Mouse (Mus musculus): ENCODE measurements around the gene Gadl1.
A peak's percentile ranks its signal among the peaks of the same experiment; 100 is the strongest.
"Not testable (repeated sequence)": the region's sequence is repeated elsewhere in the genome, so short reads cannot be mapped to it uniquely, and the experiment has no call there.

Gene Gadl1

DNA sequence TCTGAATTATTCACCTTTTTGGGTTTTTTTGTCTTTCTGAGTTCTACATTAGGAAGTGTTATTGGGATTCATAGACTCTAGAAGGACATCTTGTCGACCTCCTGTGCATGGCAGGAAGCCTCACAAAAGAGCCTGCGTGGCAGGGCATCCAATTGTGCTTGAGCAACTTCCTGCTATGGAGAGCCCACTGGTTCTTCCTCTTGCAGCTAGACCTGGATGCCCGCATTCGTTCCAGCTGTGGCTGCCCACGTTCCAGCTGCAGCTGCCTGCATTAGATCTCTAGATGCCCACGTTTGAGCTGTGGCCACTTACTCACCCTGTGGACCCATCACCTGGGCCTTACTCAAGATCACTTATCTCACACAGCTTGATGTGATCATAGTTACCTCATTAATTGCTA lies 116.1 kb downstream of the Gadl1 start:
- no peak for DNase-seq (ENCODE audit: low read depth, low spot score)

DNA sequence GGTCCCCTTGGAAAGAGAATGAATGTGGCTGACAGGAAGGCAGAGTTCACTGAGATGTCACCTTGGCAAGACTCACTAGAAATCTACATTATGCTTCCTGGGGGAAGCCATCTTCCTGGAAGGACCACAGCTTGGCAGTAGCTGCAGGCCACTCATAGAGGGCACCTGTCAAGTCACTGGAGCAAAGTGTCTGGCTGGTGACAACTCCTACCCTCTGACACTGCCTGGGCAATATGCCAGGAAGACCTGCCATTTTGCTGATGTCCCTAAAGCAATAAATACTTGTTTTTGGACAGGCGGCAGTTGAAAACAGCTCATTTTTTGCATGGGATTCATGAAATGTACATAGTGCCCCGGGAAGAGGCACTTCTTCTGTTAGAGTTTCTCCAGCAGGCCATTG lies 119.8 kb downstream of the Gadl1 start:
- DNase-seq (ENCODE audit: low read depth, low spot score) = no peak

DNA sequence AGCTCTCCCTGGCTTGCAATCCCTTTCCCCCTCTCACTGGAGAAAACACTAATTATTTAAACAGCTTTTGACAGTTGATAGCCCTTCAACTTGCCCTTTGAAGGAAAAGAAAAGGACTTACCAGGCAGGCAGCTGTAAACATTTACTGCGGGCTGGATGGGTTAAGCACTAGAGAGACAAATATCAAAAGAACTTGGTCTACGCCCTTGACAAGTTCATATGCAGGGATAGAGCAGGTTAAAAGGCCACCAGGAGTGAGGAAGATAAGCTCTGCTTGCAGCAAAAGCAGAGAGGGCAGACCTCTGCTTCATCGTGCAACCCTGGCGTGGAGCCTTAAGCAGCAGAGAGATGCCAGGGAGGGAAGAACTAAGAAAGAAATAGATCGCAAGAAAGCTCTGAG lies 123.5 kb downstream of the Gadl1 start:
- no peak for DNase-seq (ENCODE audit: low read depth, low spot score)

DNA sequence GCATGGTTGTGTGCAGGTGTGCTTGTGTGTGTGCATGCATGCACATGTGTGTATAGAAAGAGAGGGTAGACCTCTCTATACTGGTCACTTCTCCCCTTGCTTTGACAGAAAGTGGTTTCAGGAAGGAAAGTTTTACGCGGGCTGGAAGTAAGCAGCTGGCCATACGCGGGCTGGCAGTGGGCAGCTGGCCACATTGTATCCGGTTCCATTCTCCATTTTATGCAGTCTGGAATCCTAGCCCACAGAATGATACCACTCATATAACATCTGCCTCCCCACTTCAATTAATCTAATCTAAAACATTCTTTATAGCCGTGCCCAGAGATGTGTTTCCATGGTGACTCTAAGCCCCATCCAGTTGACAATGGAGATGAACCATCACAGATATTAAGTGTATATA lies 129.0 kb downstream of the Gadl1 start:
- no peak for DNase-seq (ENCODE audit: low read depth, low spot score)

DNA sequence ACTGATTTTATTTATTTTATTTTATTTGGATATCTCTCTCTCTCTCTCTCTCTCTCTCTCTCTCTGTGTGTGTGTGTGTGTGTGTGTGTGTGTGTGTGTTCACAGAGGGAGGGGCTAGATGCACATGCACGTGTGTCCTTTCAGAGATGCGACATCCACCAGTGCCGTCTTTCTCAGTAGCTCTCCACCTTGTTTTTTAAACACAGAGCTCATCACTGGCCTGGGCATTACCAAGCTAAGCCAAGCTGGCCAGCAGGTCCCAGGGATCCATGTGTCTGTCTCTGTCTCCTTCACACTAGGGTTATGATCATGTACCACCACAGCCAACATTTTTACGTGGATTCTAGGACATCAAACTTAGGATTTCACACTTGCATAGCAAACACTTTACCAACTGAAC lies 130.7 kb downstream of the Gadl1 start:
- DNase-seq (ENCODE audit: low read depth, low spot score) = no peak

DNA sequence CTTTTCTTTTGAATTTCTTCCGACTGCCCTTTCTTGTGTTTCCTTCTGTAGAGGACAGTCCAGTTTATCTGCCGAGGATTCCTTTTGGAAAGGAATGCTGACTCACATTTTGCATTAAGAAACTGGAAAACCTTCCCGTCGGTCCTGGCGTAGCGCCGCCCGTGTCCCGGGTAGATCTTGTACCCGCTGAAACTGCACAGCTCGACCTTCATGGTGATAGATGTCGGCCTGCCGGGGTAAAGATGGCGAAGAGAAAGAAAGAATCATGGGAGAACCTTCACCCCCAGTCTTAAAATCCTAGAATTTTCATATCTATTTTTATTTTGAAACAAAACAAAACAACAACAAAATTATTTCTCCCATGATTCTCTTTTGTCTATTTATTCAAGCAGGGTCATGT lies 131.6 kb downstream of the Gadl1 start:
- DNase-seq (ENCODE audit: low read depth, low spot score) = not testable (repeated sequence)

DNA sequence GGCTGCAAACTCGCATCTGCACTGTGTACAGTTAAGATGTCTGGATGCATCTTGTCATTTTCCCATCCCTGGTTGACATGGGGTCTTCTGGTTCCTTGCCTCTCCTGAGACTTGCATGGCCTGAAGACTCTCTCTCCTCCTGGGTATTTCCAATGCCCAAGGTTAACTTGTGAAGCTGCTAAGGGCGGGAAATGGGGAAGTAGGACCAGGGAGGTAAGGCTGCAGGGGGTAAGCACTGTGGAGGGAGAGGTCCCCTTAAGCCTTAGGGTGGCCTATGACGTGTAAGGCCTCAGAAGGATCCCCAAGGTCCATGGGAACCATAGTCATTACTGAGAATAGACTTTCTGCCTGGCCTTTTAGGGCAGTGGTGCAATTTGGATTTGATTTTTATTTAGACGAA lies 132.1 kb downstream of the Gadl1 start:
- no peak for DNase-seq (ENCODE audit: low read depth, low spot score)

DNA sequence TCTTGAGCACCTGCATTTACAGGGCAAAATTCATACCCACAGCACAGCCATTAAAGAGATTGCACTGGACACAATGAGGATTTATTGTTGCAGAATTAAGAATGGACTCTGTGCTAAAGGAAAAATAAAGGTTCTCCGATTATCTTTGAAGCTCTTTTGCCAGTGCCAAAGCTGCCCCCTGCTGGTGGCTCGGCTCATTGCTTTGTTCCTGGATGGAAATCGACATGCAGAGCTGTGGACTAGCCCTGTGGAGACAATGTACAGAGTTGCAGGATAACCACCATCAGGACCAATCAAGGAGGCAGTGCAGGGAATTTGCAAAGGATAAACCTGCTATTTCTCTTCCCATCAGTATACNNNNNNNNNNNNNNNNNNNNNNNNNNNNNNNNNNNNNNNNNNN lies 132.5 kb downstream of the Gadl1 start:
- DNase-seq (ENCODE audit: low read depth, low spot score) = peak; percentile 50

DNA sequence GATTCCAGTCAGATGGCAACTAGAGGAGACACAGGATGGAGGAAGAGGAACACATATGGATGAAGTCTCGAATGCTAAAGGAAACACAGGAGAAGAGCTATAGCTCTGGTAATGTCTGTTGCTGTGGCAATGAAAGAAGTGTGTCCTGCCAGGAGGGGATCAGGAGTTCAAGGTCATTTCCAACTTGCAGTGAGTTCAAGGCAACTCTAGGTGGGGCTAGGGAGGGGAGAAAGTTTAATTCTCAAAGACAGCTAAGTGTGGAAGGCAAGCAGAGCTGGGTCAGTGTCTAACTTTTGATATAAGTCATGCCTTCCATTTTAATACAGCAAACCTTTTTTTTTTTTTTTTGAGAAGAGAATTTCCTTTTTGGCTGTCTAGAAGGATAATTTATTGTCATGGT lies 140.7 kb downstream of the Gadl1 start:
- no peak for DNase-seq (ENCODE audit: low read depth, low spot score)

DNA sequence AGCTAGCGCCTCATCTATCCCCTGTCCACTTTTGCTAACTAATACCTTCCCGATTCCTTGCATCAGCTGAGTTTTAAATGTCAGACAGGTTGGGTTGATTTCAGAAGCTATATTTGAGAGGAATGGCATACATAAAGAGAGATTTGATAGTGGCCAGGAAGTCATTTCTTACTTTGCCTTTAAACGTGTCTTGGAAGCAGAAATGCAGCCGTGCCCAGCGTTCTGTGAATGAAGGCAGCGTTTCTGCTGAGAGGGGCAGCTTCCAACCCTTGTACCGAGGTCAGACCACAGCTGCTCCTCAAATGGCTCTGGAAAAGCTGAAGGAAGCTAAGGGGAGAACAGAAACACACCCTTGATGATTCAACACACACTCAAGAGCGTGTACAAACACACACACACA lies 144.7 kb downstream of the Gadl1 start:
- DNase-seq (ENCODE audit: low read depth, low spot score) = no peak

DNA sequence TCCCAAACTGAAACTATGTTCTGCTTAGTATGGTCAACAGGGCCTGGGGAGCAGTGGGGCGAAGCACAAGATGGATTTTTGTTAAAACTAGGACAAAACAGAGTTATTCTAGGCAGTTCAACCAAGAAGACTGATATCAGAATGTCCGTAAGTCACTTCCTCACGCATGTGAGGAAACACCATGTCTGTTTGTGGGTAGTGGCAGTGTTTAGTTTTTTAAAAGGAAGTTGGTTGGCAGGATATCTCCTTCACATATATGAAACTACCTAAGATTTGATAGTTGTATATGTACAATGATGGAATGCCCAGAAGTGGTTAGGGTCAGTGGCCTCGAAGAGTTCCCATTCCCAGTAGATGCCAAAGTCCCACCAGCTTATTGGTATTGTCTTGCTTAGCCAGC lies 149.2 kb downstream of the Gadl1 start:
- no peak for DNase-seq (ENCODE audit: low read depth, low spot score)

DNA sequence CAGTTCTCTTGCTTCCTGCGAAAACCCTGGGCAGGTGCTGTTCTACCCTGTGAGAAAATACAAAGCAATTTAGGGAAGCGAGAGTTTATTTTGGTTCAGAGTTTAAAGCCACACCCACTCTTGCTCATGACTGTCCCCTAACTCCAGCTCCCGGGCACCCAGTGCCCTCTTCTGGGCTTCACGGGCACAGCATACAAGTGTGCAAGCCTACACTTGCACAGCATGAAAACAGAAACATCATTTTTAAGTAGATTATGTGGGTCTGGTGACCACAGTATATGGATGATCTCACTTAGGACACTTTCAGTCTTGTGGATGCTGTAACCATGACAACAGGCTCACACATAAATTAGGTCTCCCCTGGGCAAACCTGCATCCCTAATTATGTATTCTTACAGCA lies 149.9 kb downstream of the Gadl1 start:
- DNase-seq (ENCODE audit: low read depth, low spot score) = peak; percentile 21

DNA sequence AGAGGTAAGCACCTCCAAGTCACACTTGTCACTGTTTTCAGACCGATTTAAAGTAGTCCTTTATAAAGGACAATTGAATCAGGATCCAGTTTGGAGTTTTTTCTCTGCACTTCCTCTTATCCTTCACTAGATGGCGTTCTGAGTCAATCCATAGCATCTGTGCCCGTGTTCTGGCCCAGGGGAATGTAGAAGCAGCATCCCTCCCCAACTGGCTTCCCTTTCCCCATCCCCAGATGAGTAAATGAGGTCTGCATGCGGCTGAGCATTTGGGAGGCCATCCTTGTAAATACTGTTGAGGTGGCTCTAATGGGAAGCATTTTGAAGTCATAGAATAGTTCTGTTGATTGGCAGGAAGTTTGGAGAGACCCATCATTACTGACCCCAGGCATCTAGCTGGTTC lies 151.4 kb downstream of the Gadl1 start:
- DNase-seq (ENCODE audit: low read depth, low spot score) = no peak

DNA sequence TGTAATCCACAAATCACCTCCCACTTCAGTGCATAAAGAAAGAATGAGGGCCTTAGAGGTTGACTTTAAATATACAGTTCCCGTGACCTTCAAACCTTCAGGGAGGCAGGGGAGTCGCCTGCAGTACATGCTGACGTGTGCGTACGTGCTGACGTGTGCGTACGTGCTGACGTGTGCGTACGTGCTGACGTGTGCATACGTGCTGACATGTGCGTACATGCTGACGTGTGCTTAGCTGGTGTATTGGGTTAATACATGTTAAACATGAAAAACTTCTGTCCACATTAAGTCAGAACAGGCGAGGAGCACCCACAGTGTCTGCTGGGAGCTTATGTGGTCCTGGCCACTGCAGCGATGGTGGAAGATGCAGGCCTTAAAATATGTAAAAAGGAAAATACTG lies 155.5 kb downstream of the Gadl1 start:
- no peak for DNase-seq (ENCODE audit: low read depth, low spot score)

DNA sequence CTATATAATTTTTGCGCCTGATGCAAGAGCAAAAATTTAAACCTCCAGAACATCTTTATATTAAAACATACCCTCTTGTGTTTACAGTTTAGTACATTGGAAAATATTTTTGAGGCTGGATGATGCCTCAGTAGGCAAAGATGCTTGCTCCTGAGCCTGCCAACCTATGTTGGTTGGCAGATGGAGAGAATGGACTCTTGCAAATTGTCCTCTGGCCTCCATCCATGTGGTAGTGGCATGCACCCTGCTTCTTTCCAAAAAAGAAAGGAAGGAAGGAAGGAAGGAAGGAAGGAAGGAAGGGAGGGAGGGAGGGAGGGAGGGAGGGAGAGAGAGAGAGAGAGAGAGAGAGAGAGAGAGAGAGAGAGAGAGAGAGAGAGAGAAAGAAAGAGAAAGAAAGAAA lies 162.3 kb downstream of the Gadl1 start:
- DNase-seq (ENCODE audit: low read depth, low spot score) = not testable (repeated sequence)

DNA sequence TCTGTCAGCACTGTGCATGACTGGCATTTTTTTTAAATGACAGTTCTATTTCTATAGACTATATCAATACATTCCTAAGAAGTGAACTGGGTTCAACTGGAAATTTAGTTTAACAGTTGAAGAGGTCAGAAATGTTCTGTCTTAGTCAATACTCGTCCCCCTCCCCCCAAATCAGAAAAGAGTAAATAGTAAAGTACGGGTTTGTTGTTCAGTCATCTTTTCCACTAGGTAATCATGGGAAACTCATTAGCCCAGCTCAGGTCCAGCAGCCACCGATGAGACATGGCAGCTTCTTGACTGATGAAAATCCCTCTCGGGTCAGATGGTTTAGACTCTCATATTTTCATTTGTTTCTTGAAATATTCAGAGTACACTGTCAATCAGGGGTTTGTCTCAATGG lies 166.9 kb downstream of the Gadl1 start:
- no peak for DNase-seq (ENCODE audit: low read depth, low spot score)

DNA sequence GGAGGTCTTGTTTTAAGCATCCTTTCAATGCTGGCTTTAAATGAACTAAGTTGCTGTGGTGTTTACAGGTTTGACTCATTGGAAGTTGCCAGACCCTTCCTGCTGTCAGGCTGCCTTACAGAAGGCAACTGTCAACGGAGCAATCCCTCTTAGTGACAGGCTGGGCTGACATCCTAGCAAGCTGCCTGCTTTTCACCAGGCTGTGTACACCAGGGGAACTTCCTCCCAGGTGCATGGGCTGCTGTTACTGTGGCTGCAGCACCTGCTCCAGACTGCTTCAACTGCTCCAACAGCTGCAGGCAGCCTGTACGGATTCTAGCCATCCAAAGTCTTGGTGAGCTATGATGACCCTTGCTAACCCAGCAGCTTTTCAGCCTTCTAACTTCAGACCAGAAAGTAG lies 167.7 kb downstream of the Gadl1 start:
- no peak for DNase-seq (ENCODE audit: low read depth, low spot score)

DNA sequence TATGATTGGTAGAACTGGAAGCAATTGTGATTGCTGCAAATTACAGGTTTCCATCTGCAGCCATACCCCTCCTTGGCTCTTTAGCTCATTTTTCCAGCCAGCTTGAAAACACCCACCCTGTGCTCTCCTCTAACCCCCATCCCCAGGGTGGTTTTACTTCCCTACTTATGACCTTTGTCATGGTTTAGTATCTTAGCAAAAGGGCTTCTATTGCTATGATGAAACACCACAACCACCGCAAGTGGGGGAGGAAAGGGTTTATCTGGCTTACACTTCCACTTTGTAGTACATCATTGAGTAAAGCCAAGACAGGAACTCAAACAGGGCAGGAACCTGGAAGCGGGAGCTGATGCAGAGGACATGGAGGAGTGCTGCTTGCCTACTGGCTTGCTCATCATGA lies 168.2 kb downstream of the Gadl1 start:
- DNase-seq (ENCODE audit: low read depth, low spot score) = no peak

DNA sequence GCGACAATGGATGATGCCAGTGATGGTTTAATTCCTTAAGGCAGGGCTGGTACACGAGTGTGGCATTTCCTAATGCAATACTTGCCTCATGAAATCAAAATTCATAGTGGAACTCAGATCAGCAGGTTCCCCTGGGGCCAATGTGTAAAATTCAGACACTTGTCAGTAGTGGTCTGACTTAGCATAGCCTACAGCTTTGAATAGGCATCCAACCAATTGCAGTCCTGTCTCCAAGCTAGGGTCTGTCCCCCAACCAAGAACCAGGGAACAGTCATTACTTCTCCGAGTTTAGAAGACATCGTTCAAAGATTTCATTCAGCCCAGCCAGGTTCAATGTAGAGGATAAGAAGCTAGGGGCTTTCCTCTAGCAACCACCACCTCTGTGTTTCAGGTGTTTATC lies 172.5 kb downstream of the Gadl1 start:
- no peak for DNase-seq (ENCODE audit: low read depth, low spot score)

DNA sequence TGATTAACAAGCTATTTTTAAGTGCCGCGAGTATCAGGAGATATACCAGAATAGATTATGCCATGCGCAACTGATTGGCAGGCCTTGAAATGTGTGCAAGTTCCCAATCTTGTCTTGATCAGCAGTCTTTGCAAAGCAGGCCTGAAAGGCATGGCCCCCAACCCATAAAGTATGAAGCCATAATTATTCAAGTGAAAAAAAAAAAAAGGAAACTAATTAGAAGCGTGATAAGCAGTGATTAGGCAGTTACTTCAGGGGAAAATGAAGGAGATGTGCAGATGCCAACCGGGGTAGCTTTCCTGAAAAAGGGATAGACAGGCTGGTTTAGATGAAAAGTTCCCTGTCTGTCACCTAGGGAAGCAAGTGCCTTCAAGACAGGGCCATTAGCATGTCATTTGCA lies 174.0 kb downstream of the Gadl1 start:
- no peak for DNase-seq (ENCODE audit: low read depth, low spot score)

DNA sequence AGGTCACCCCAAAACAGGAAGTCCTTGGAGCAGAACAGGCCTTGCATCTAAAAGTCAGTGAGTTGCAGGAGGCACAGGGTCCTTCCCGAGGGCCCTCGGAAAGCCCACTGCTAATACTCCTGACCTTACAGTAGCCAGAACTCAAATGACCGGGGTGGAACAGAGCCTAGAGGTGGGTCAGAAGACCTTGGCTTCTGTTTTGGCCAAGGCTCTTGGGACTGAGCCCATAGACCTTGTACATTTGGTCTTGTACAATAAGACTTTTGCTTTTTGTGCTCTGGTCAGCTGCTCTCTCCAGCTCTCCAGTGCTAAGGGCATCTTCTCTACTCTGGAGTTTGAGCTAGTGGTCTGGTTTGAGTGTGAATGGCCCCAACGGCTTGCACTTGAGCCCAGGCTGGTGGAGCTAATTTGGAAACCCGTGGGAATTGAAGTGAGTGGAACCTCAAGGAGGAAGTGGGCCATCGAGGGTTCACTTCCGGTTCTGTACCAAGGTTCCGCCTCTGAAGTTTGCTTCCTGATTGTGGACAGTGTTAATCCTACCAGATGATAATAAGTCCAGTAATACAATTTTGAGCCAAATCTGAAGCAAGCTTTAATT lies 174.6 kb downstream of the Gadl1 start:
- no peak for DNase-seq (ENCODE audit: low read depth, low spot score)

DNA sequence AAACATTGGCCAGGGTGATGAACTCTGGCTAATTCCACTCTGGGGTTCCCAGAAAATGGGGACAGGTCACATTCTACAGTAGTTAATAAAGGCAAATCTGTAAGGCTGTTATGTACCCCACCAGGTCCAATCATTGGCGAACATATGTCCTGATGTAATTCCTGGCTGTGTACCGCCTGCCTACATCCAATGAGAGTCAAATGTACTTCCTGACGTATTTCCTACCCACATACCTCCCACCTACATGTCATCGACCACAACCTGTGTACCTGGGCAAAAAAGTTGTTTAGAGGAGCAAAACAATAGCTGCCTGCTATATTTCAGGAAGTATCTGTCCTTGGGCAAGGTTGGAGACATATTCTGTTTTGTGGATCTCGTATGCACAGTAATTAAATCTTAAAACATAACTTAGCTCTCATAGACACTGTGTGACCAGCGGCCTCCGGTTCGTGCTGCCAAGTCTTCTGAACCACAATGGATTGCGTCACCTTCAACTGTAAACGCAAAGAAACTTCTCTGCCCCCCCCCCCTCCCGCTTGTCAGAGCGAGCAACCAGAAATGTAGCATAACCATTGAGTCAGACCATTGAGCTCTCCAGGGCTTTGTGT lies 175.2 kb downstream of the Gadl1 start:
- no peak for DNase-seq (ENCODE audit: low read depth, low spot score)

DNA sequence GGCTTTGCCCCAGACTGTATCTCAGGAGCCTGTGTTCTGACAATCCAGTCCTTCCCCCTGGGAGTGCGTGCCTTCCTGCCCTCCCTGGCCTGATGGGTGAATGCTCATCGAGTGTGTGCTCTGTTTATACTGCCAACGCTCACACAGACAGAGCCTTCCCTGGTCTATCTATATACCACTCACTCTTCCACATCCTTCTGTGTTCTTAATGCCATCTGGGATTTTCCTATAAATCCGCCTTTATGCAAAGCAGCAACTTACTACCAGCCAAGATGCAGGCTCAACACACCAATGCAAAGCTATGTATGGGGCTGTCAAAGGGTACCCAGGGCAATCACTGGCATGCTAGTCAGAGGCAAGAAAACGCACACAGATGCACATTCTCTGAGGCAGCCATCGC lies 176.7 kb downstream of the Gadl1 start:
- no peak for DNase-seq (ENCODE audit: low read depth, low spot score)

DNA sequence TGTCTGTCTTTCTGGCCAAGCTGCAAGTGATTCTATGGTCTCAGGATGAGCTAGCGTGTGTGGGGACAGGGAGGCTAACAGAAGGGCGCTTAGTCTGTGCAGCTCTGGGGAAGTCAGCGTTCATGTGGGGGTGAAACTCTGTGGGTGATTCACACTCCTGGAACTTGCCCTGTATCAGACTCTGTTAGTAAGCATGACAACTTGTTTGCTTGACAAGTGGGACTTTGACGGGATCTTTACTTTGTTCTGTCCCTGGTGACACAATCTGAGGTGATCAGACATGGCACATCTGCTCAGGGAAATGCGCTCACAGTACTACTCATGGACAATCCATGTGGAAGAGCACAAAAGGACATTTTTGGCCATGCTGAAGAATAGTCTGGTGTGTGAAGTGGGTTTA lies 178.0 kb downstream of the Gadl1 start:
- no peak for DNase-seq (ENCODE audit: low read depth, low spot score)

All from telencephalon, adult 2 months (tissue).